Mouse (Mus musculus) heart, adult 2 months (tissue): ENCODE results near the gene Dab2.

ENCODE experiments used
- CTCF ChIP-seq: fragments of 200-600 bp; IDR thresholded peaks from 2 replicates; pipeline ENCODE4 v1.8.1; 2022; ENCODE audit warnings: antibody characterized with exemption, mild to moderate bottlenecking, moderate library complexity
- EP300 ChIP-seq: fragments of 200-500 bp; IDR thresholded peaks from 2 replicates; pipeline ENCODE4 v1.6.1; 2011; ENCODE audit warnings: low read depth, low read length, control low read depth; ENCODE audit not compliant: insufficient read depth
- POLR2A ChIP-seq: fragments of 200-500 bp; IDR thresholded peaks from 2 replicates; pipeline ENCODE4 v1.6.1; 2011; ENCODE audit warnings: mild to moderate bottlenecking, low read depth, low read length, control low read depth; ENCODE audit not compliant: insufficient read depth

DNA sequence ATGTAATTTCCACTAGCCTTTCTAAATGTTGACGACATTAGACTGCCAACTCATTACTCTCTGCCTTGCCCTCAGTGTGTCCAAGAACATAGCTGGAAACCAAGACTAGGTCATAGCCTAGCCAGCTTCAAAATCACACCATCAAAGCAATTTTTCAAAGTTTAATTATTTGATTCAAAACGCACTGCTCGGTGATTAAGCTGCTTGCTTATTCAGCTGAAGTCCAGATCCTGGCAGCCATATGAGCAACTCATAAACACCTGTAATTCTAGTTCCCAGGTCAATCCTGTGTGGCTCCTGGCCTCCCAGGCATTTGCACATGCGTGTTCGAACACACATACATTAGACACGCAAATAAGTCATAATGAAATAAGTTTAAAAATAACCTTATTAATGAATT, 99.3 kb downstream of the Dab2 start:
- TF ChIP-seq POLR2A (no peak), CTCF (no peak), EP300 (no peak)
